Mouse (Mus musculus) regulatory T cell (primary cell): ENCODE measurements around the gene Gnl1.
"Not testable (repeated sequence)": the region's sequence is repeated elsewhere in the genome, so short reads cannot be mapped to it uniquely, and the experiment has no call there.

Experiments
- in situ Hi-C: fragments of 300-600 bp; cut with MboI, MseI; formaldehyde crosslinking; loops from one replicate; pipeline ENCODE4 v1.15.1; 2025; ENCODE audit warnings: high pct_unique_total_duplicates

Gene Gnl1

GRCm38 (mm10) chr17:36023710-36024654 is 44.3 kb downstream of the Gnl1 start:
- in situ Hi-C loops = no loop called here

- in situ Hi-C loops = no loop called here
These were observed 45.5 kb downstream of the Gnl1 start for GRCm38 (mm10) chr17:36025197-36025596.

GRCm38 (mm10) chr17:36025901-36026300 is 46.2 kb downstream of the Gnl1 start:
- in situ Hi-C loops = no loop called here

- in situ Hi-C loops = no loop called here
These were observed 48.0 kb downstream of the Gnl1 start for GRCm38 (mm10) chr17:36027663-36028062.

GRCm38 (mm10) chr17:36028879-36029619 is 49.4 kb downstream of the Gnl1 start:
- in situ Hi-C loops = no loop called here

GRCm38 (mm10) chr17:36030046-36030702 is 50.5 kb downstream of the Gnl1 start:
- in situ Hi-C loops = loop anchor here (5.0 kb wide), 3 partner anchors 33 to 103 kb away; no protein-coding TSS in a partner anchor

- in situ Hi-C loops = loop anchor here (5.0 kb wide), 3 partner anchors 34 to 104 kb away; no protein-coding TSS in a partner anchor
These were observed 51.3 kb downstream of the Gnl1 start for GRCm38 (mm10) chr17:36030703-36031582.

GRCm38 (mm10) chr17:36031583-36032331 is 52.1 kb downstream of the Gnl1 start:
- in situ Hi-C loops = loop anchor here (5.0 kb wide), 3 partner anchors 34 to 104 kb away; no protein-coding TSS in a partner anchor

GRCm38 (mm10) chr17:36032351-36032875 is 52.8 kb downstream of the Gnl1 start, which contains the start of gene H2-T23:
Gene H2-T23 (minus strand): TSS chr17:36032855.
- in situ Hi-C loops = loop anchor here (5.0 kb wide), 3 partner anchors 35 to 105 kb away; no protein-coding TSS in a partner anchor

GRCm38 (mm10) chr17:36034524-36034923 is 54.9 kb downstream of the Gnl1 start:
- in situ Hi-C loops = loop anchor here (5.0 kb wide), 3 partner anchors 37 to 107 kb away; no protein-coding TSS in a partner anchor

GRCm38 (mm10) chr17:36035010-36035638 is 55.5 kb downstream of the Gnl1 start:
- in situ Hi-C loops = not testable (repeated sequence)

GRCm38 (mm10) chr17:36036126-36036525 is 56.5 kb downstream of the Gnl1 start:
- in situ Hi-C loops = not testable (repeated sequence)
